23 mouse cellular contexts compared by ENCODE assay signal in the genomic region with DNA sequence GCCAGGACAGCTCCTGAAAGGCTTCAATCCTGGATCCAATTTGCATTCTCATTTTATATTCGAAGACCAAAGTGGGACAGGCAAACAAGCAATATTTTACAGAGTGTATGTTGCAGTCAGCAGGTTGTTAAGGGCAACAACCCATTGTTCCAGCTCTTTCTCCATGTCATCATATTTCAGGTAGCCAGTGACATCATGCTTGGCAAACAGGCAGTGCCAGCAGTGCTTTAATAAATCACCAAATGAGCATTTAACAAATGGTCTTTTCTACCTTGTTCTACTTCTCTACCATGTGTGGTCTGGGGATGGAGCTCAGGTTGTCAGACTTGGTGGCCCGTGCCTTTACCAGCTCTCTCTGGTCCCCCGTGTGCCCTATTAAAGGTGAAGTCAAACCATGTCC. TPM values are rescaled to one million over a fixed set of nuclear protein-coding genes. Genes with fewer than 3 reads are reported as not detected.
DNase-seq lines count a peak whose midpoint lies in the region; ATAC-seq and TF ChIP-seq lines count a peak whose summit lies in the region.
"Had no signal": no experiment of that assay in that cellular context is flagged by ENCODE, and none has a peak within 500 bp of the region (broad histone marks: within the 10 kb centered on the region; RNA-seq: fewer than 3 reads in every experiment).

No protein-coding gene starts in this region.

- no peaks in the 10 kb centered on the region for H3K79me2 ChIP-seq in MEL (ENCODE audit: control insufficient read depth, insufficient read depth, low read length, poor library complexity)

- no peak overlapping the region for H3K4me2 ChIP-seq in kidney, embryonic 16.5 days (replicated peaks; ENCODE audit: low read depth, low read length)
- H3K4me2 ChIP-seq: embryonic facial prominence, embryonic 13.5 days; forebrain, embryonic 12.5 days; heart, embryonic 11.5 days; heart, embryonic 15.5 days; hindbrain, embryonic 13.5 days had no signal

- peaks cover 6% of the 10 kb centered on the region; the same call in 1 of the 2 replicates for H3K36me3 ChIP-seq in kidney, embryonic 16.5 days (ENCODE audit: insufficient read depth, low read length)
- H3K36me3 ChIP-seq in MEL (ENCODE audit: control insufficient read depth in 1 of 2, insufficient read depth in 2 of 2, low read length in 2 of 2): peaks cover 0 to 4% of the 10 kb centered on the region in 2 experiments; a peak in 2 of 4 replicates

- H3K9me3 ChIP-seq in kidney, embryonic 16.5 days (ENCODE audit: low read length): no peaks in the 10 kb centered on the region
- no peaks in the 10 kb centered on the region for H3K9me3 ChIP-seq in MEL (replicated peaks; ENCODE audit: insufficient read depth, low read length)
- H3K9me3 ChIP-seq: embryonic facial prominence, embryonic 13.5 days; forebrain, embryonic 12.5 days; G1E; heart, embryonic 15.5 days; hindbrain, embryonic 13.5 days had no signal

- no peak for TF ChIP-seq RAD21 in MEL (IDR thresholded peaks at IDR 0.05; ENCODE audit: low read depth, low read length)

- 88% methylated on average over 3 of the region's 3 CpGs for WGBS in kidney, embryonic 16.5 days

- H3K27me3 ChIP-seq in kidney, embryonic 16.5 days (ENCODE audit: insufficient read depth, low read length): no peaks in the 10 kb centered on the region
- H3K27me3 ChIP-seq in MEL (ENCODE audit: control insufficient read depth in 1 of 2, insufficient read depth in 2 of 2, low read length in 2 of 2): no peaks in the 10 kb centered on the region
- H3K27me3 ChIP-seq: embryonic facial prominence, embryonic 13.5 days; forebrain, embryonic 12.5 days; heart, embryonic 15.5 days; hindbrain, embryonic 13.5 days had no signal

- TF ChIP-seq EP300 in MEL (IDR thresholded peaks at IDR 0.05; ENCODE audit: low read depth in 1 of 2, low read length in 2 of 2): no peak

- no peak for TF ChIP-seq POLR2A in MEL (IDR thresholded peaks at IDR 0.05; ENCODE audit: control insufficient read depth in 1 of 2, insufficient read depth in 1 of 2, low read depth in 1 of 2, low read length in 2 of 2, poor library complexity in 1 of 2)

- ATAC-seq in kidney, embryonic 16.5 days (ENCODE audit: low FRiP score, low TSS enrichment): no peak
- ATAC-seq: CD4-positive, CD25-positive, alpha-beta regulatory T cell, adult 4 months; forebrain, embryonic 16.5 days had no signal

- H3K27ac ChIP-seq in kidney, embryonic 16.5 days (ENCODE audit: low read length): no peak overlapping the region
- no peak overlapping the region for H3K27ac ChIP-seq in MEL (ENCODE audit: control insufficient read depth, low read depth, low read length)
- H3K27ac ChIP-seq: embryonic facial prominence, embryonic 13.5 days; forebrain, embryonic 12.5 days; heart, adult 2 months; heart, embryonic 15.5 days; hindbrain, embryonic 13.5 days had no signal

- peak; percentile 36 for DNase-seq in kidney, adult 11 months
- peak; percentile 76 for DNase-seq in kidney, adult 9 months
- DNase-seq in kidney, postnatal 10 days: no peak
- DNase-seq in MEL (ENCODE audit: low read depth, low spot score): no peak
- DNase-seq in kidney, postnatal 36 days: peak; percentile 44 to 53
- no peak for DNase-seq in frontal cortex, postnatal 36 days (ENCODE audit: low spot score in 2 of 2)
- DNase-seq: adrenal gland, postnatal 10 days; B cell, adult 2 months; cerebellum, adult 11 months; cerebellum, adult 8-10 months; cerebellum, postnatal 36 days; gastrocnemius, postnatal 14 days; heart, adult 2 months; heart, postnatal 14 days had no signal

- H3K4me1 ChIP-seq in kidney, embryonic 16.5 days (ENCODE audit: insufficient read depth, low read length): no peaks in the 10 kb centered on the region
- H3K4me1 ChIP-seq in MEL (ENCODE audit: control insufficient read depth in 1 of 2, insufficient read depth in 2 of 2, low read length in 2 of 2): no peaks in the 10 kb centered on the region
- H3K4me1 ChIP-seq: embryonic facial prominence, embryonic 13.5 days; forebrain, embryonic 12.5 days; heart, embryonic 15.5 days; hindbrain, embryonic 13.5 days had no signal

- no peak overlapping the region for H3K4me3 ChIP-seq in kidney, embryonic 16.5 days (ENCODE audit: low read length)
- H3K4me3 ChIP-seq in MEL (ENCODE audit: control insufficient read depth in 1 of 2, insufficient read depth in 1 of 2, low read depth in 2 of 2, low read length in 2 of 2): no peak overlapping the region
- H3K4me3 ChIP-seq: embryonic facial prominence, embryonic 13.5 days; forebrain, embryonic 12.5 days; heart, adult 2 months; heart, embryonic 15.5 days; hindbrain, embryonic 13.5 days had no signal

- no peak for TF ChIP-seq CTCF in MEL (IDR thresholded peaks at IDR 0.05 in 2 of 3, conservative IDR thresholded peaks at IDR 0.05 in 1 of 3; ENCODE audit: control insufficient read depth in 1 of 3, insufficient read depth in 1 of 3, low read depth in 2 of 3, low read length in 3 of 3, poor library complexity in 1 of 3, severe bottlenecking in 1 of 3)

- H3K9ac ChIP-seq in kidney, embryonic 16.5 days (replicated peaks; ENCODE audit: low read length): no peak overlapping the region
- no peak overlapping the region for H3K9ac ChIP-seq in MEL (ENCODE audit: control insufficient read depth, low read depth, low read length, poor library complexity, severe bottlenecking)
- H3K9ac ChIP-seq: embryonic facial prominence, embryonic 13.5 days; forebrain, embryonic 12.5 days; heart, embryonic 15.5 days; hindbrain, embryonic 13.5 days had no signal

TF ChIP-seq in MEL, 35 proteins besides CTCF, POLR2A, EP300 and RAD21:
- TF ChIP-seq ZKSCAN1 (IDR thresholded peaks at IDR 0.05; ENCODE audit: low read depth, low read length) (no peak), POLR2AphosphoS2 (IDR thresholded peaks at IDR 0.05; ENCODE audit: low read length) (peak; percentile 36; the same call in 1 of the 2 replicates)
TF ChIP-seq in MEL: peak in this region for 1.

RNA-seq across cellular contexts. Expression of gene Ttbk2, which starts 7.7 kb away (rescaled TPM):
- polyA plus RNA-seq in kidney, embryonic 16.5 days (2015; fragmentation: Nextera tagmentation; extraction: Ambion mirVana): 2.9 and 3.0 TPM in 2 replicates
- 2.1 and 2.6 TPM in 2 replicates for total RNA-seq in MEL (2012; rRNA removed)
- polyA plus RNA-seq in MEL (2012; ENCODE audit: insufficient read depth in 1 of 2, insufficient read length in 2 of 2, low read depth in 1 of 2, low replicate concordance in 2 of 2, missing spikeins in 1 of 2): 1 to 10 TPM in 1 of 2 experiments, not detected in 1; 3.0 TPM

RNA-seq across cellular contexts. Expression of gene Cdan1, which starts 8.2 kb away (rescaled TPM):
- 5.7 and 6.3 TPM in 2 replicates for polyA plus RNA-seq in kidney, embryonic 16.5 days (2015; fragmentation: Nextera tagmentation; extraction: Ambion mirVana)
- total RNA-seq in MEL (2012; rRNA removed): 10.8 and 10.9 TPM in 2 replicates
- polyA plus RNA-seq in MEL (2012; ENCODE audit: insufficient read depth in 1 of 2, insufficient read length in 2 of 2, low read depth in 1 of 2, low replicate concordance in 2 of 2, missing spikeins in 1 of 2): 10 to 100 TPM in 1 of 2 experiments, not detected in 1; 27.6 TPM

Comparison
In these comparisons a context has a peak if more than half of its experiments do, and no peak if none do; other contexts are left out.
1. DNase-seq: peak in kidney, adult 11 months (single experiment), kidney, adult 9 months (single experiment) and kidney, postnatal 36 days (2 of 2); none in kidney, postnatal 10 days (single experiment), MEL (single experiment) and frontal cortex, postnatal 36 days (0 of 2).